Mouse (Mus musculus) left cerebral cortex, postnatal 36 days (tissue): ENCODE measurements around the gene Kif17. TPM values are rescaled to one million over a fixed set of nuclear protein-coding genes. Genes with fewer than 3 reads are reported as not detected.
"Not testable (repeated sequence)": the region's sequence is repeated elsewhere in the genome, so short reads cannot be mapped to it uniquely, and the experiment has no call there.

Experiments used
- DNase-seq, 2 experiments: peaks; one replicate each; pipeline ENCODE4 v3.0.0; 2021 to 2022; ENCODE audit warnings: low spot score in 2 of 2, mixed read lengths in 1 of 2
- intact Hi-C: fragments of 180-260 bp; cut with DNase I; formaldehyde crosslinking; loops from one replicate; pipeline ENCODE4 v1.15.1; 2025
- total RNA-seq, 2 experiments: library from RNA; stranded (reverse); gene quantifications; 2 replicates each; pipeline ENCODE4 v1.2.3; 2021

The Kif17 gene
- total RNA-seq, 2 experiments from 2014 or later, result 24.5 to 29.4 TPM

DNA sequence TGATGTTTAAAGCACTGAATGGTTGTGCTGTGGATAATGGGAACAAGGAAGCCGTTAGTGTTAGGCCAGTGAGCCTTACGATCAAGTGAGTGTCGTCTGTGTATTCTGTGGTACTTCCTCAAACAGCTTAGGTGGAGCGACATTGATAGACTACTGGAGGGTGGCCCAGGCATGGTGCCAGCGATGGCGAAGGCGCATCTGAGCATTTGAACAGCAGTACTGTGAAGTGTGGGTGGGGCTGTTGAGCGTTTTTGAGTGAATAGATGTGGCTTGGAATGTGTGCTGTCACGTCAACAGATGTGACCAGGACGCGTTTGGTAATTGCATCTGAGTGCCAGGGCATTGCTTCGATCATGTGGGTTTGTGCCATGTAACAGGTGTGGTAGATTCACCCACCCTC is 57.5 kb downstream of the Kif17 start:
- intact Hi-C loops, result no loop called here
- DNase-seq, result no peak

DNA sequence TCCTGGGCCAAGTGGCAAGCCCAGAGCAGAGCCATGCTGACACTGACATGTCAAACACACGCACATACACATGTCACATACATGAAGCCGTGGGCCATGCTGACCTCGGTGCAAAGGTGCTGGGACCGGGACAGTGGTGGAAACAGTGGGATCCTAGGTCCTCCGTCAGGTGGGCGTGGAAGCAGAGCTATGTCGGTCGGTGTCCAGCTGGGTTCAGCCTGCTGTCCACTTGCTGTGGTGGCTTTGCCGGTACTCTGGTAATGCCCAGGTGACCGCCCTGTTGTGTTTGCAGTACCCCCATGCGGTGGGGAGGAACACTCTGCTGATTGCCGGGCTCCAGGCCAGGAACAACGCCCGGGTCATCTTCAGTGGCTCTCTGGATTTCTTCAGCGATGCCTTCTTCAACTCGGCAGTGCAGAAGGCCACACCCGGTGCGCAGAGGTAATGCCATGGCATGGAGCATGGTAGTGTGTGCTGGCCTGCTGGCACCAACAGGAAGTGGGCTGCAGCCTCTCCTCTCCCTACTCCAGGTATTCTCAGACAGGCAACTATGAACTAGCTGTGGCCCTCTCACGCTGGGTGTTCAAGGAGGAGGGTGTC is 60.2 kb downstream of the Kif17 start:
- no peak for DNase-seq
- intact Hi-C loops, result no loop called here

DNA sequence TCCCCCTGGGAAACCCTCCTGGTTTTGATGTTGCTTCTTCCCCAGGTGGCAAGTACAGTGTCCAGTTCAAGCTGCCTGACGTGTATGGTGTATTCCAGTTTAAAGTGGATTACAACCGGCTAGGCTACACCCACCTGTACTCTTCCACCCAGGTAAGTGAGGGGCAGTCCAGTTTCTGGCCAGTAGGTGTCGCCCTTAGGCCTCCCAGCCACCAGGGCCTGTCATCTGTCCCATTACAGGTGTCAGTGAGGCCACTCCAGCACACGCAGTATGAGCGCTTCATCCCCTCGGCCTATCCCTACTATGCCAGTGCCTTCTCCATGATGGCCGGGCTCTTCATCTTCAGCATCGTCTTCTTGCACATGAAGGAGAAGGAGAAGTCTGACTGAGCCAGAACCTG is 61.4 kb downstream of the Kif17 start:
- intact Hi-C loops, result no loop called here
- no peak for DNase-seq

DNA sequence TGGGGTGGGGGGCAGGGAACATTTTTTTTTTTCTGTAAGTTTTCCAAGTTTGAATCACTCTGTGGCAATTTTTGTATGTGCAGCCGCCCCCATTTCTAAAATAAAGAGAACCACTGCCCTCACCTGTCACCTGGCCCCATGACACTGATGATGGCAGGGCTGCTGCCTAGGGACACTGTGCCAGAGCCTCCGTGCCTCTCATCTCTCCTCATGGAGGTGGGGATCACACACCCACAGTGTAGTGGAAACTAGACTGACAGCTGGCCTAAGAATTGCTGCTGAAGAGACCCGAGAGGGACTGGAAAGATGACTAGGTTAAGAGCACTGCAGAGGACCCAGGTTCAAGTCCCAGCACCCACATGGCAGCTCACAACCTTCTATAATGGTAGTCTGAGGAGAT is 61.9 kb downstream of the Kif17 start:
- DNase-seq, result no peak
- intact Hi-C loops, result no loop called here

DNA sequence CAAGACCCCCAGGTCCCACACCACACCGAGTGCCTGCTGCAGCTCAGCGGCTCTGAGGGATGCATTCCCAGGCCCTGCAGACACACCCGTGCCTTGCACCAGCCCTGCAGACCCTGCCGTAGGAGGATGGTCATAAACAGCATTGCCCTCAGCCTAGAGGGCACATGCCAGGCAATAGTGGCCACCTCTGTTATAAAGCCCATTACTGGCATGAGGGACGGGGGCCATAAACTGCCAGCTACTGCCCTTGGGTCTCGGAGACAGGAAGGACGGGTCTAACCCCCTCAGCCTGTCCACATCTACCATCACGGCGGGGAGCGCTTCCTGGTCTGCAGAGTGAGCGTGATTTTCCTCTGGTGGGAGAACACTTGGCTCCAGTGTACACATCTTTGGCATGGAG is 62.8 kb downstream of the Kif17 start:
- DNase-seq, result no peak
- intact Hi-C loops, result no loop called here

DNA sequence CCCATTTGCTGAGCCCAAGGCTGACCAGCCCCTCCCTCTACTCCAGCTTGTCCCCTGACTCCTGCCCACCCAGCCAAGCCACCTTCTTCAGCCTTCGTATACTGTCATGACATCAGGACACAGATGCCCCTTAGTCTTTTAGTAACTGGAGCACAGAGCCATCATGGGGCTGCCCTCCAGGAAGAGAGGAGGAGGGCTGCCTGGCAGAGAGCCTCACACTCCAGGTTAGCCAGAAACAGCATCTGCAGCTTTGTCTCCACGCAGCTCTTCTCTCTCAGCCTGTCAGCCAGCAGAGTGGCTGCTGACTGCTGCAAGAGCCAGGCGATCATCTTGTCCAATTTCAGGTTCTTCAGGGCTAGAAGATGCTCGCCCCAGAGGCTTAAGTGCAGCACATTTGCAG is 63.6 kb downstream of the Kif17 start:
- intact Hi-C loops, result no loop called here
- no peak for DNase-seq

DNA sequence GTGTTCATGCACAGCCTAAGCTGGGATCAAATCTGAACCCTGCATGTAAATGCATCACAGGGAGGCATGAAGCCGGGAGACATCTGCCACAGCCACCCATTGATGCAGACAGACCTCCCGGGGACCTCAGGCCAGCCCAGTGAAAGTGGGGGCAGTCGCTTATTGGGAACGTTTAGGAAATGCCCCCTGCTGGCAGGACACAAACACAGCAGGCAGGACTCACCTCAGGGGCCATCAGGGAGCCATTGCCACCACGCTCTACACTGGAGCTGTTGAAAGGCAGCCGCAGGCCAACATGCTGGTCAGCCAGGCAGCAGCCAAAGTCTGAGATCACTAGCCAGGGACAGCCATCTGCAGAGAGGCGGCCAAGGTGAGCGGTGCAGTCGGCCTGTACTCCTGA is 65.5 kb downstream of the Kif17 start:
- intact Hi-C loops, result no loop called here
- no peak for DNase-seq

DNA sequence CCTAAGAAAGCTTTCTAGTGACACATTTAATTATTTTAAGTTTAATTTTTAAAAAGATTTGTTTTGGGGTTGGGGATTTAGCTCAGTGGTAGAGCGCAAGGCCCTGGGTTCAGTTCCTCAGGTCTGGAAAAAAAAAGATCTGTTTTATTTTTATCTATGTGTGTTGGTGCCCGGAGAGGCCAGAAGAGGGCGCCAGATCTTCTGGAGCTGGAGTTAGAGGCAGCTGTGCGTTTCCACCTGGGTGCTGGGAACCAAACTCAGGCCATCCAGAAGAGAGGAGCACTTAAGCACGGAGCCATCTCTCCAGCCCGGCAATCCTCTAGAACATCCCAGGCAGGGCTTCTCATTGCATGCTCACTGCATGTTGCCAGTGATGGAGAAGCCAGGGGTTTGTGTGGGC is 66.1 kb downstream of the Kif17 start:
- intact Hi-C loops, result no loop called here

DNA sequence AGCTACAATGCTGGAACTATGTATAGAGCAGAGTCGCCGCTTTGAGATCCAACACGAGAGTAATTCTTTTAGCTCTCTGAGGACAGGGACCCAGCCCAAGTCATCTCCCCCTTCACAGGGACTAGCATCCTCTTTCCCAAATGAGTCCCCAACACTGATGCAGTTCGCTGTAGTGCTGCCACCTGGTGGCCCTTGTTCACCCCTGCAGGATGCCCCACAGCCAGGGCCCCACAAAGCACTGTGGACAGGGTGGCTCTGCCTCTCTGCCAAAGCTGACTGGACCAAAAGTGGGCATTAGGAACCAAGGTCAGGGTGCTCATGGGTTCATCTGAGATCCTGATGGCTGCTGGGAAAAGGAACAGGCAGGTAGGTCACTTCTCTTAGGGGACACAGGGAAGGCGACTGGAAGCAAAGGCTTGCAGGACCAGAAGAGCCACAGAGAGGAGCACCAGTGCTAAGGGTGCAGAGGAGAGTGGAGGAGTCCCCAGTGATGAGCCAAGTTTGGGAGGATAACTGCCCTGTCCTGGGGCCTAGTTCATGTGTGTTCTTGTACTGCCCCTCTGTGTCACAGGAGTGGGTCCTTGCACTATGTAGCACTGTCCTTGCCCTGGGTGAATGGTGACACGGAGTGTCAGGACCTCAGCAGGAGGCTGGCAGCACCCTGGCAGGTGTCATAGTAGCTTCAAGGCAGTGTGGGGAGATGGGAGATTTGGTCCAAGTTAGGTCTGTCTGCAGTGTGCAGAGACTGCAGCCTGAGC is 68.5 kb downstream of the Kif17 start:
- intact Hi-C loops, result loop anchor here (2.0 kb wide), 1 partner anchor 108 kb away; no protein-coding TSS in a partner anchor
- peak; percentile 46 to 59 for DNase-seq

More for the DNA sequence above, 66.1 kb downstream of the Kif17 start:
- DNase-seq, result no peak

DNA sequence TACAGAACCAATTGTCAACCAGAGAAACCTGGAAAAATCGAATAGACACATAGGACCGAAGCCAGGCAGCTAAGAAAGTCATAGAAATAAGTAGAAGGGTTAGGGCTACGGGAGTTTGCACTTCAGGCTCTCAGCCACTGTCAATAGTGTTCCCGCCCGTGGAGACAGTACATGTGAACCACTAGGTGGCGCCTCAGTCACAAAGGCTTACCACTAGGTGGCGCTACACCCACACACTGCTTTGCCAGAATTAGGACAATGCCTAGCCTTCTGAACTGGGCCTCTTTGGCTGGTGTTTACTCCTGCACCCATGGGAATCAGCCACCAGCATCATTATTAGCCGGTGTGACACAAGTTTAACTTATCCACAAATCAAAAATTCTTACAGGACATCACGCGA is 69.3 kb downstream of the Kif17 start:
- intact Hi-C loops, result loop anchor here (2.0 kb wide), 1 partner anchor 107 kb away; no protein-coding TSS in a partner anchor
- peak; percentile 81 to 82 for DNase-seq

DNA sequence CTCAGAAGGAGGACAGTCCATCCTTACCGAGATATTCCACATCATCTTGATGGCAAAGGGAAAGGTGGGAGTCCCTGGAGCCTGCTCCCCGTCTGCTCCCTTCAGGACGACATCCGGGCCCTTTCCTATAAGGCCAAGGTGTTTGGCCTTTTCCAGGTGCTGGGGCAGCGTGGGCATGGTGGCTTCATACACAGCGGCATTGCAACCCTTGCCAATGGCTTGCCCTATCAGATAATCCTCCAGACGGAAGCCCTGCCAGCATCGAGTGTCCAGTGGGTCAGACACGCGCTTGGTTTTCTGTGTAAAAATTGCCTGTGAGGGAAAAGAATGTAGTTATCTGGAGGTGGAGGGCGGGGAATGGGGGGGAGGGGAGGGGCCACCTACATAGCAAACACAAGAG is 70.5 kb downstream of the Kif17 start:
- DNase-seq, result no peak
- intact Hi-C loops, result no loop called here

DNA sequence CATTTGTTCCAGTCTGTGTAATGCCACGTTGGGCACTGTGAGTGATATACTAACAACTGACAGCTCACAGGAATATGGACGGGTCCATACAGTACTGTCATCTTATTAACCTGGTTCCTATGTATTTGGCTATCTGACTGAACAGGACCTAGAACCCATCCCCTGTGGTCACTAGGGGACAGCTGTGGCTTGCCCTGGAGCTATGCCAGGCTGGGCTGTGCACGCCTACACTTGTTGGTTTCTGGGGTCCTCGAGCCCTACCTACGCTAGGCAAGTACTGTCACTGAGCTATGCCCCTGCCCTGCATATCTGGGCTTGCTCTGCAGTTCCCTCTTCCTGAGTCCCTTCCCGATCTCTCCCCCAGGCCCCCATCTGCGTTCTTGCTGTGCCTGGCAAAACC is 71.3 kb downstream of the Kif17 start:
- intact Hi-C loops, result no loop called here
- no peak for DNase-seq

DNA sequence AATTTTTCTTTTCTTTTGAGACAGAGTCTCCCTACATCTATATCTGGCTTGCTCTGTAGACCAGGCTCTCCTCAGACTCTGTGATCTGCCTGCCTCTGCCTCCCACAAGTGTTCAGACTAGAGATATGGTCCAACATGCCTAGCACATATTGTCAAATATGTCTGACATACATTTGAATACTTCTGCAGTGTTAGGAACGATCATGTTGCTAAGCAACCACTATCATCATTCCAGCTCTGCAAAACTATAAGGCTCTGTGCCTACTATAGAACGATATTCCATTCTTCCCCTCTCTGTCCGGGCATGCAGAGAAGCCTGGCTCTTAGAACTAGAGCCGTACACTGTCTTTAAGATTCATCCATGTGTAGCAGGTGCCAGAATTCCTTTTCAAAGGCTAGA is 72.5 kb downstream of the Kif17 start:
- DNase-seq, result no peak
- intact Hi-C loops, result no loop called here

DNA sequence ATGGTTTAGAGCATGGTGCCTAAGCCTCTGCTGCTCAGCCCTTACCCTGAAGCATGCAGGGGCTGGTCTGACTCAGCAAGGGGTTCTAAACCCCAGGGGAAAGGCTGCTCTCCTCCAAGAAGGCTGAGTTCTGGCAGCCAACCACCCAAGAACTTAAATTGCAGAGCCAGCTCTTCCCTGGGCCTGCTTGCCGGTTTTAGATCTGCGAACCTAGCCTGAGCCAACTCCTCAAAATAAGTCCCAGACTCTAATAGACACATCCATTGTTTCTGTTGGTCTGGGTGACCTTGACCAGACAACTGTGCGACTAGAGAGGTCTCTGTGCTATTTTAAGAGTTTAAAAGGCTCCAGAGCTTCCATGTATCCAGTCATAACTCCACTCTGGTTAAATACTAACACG is 73.5 kb downstream of the Kif17 start:
- intact Hi-C loops, result no loop called here
- DNase-seq, result no peak

DNA sequence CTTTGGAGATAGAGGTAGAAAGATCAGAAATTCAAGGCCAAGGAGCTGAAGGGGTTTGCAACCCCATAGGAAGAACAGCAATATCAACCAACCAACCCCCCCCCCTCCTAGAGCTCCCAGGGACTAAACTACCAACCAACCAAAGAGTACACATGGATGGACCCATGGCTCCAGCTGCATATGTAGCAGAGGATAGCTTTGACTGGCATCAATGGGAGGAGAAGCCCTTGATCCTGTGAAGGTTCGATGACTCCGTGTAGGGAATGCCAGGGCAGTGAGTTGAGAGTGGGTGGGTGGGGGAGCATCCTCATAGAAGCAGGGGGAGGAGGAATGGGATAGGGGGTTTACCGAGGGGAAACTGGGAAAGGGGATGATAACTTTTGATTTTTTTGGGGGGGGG is 74.2 kb downstream of the Kif17 start:
- intact Hi-C loops, result no loop called here
- no peak for DNase-seq

DNA sequence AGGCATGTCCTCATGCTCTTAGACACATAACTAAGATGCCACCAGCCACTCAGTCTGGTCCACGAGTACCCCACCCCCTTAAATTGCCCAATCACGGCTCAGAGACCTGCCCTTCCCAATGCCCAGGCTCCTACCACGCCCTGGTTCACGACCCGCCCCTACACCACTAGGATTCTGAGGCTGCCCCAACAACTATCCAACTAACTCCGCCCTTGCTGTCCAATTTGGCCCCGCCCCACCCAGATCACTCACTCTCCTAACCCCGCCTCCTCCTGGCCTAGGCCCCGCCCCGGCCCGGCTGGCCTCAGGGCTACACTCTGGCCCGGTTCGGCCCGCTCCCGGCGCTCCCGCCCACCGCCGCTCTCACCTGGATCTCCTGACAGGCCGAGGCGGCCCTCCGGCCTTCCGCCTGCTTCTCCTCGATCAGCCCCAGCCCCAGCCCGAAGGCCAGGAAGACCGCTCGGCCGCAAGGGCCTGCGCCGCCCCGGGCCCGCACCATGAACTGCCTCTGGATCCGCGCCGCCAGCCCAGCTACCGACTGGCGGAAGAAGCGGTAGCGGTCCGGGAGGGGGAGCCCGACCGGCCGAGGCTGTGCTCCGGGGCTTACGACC is 75.3 kb downstream of the Kif17 start:
- peak; percentile 89 to 91 for DNase-seq
- intact Hi-C loops, result loop anchor here (2.0 kb wide), 1 partner anchor 53 kb away; no protein-coding TSS in a partner anchor

DNA sequence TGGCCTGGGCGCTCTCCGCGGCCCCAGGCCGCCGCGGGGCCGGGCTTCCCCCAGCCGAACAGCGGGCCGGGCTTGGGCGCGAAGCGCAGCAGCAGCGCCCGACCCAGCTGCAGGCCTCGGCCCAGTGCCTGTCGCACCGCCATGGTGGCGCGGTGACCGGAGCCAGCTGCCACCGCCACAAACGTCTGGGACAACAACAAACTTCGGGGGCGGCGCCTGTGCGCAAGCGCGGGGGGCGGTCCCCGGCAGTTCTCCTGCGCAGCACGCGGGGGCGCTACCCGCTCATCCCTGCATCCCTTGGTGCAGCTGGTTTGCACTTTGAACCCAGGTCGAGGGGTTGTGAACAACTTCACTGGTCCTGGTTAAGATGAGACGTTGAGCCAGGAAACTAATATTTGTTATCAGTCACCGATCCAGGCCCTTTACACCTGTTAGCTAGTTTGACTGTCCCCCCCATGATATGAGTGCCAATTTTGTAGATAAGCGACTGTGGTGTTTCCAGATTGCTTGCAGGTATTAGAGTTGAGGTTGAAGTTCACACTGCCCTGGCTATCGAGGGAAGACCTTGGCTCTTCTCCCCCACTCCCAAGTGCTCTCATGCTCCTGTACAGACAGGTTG is 76.0 kb downstream of the Kif17 start, which contains the start of gene Pink1:
TSS of gene Pink1 (minus strand) at position 231 of the 619 bp plus-strand sequence.
- intact Hi-C loops, result loop anchor here (2.0 kb wide), 1 partner anchor 53 kb away; no protein-coding TSS in a partner anchor
- DNase-seq, result peak; percentile 91 to 92

DNA sequence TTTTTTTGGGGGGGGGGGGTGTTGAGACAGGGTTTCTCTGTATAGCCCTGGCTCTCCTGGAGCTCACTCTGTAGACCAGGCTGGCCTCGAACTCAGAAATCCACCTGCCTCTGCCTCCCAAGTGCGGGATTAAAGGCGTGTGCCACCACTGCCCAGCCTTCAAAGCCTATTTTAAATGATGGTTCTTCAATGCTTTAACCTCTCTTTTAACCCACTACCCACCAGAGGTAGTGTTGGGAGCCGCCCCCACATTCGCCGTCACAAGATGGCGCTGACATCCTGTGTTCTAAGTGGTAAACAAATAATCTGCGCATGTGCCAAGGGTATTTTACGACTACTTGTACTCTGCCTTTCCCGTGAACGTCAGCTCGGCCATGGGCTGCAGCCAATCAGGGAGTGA is 76.9 kb downstream of the Kif17 start:
- not testable (repeated sequence) for DNase-seq
- intact Hi-C loops, result loop anchor here (2.0 kb wide), 1 partner anchor 52 kb away; no protein-coding TSS in a partner anchor

DNA sequence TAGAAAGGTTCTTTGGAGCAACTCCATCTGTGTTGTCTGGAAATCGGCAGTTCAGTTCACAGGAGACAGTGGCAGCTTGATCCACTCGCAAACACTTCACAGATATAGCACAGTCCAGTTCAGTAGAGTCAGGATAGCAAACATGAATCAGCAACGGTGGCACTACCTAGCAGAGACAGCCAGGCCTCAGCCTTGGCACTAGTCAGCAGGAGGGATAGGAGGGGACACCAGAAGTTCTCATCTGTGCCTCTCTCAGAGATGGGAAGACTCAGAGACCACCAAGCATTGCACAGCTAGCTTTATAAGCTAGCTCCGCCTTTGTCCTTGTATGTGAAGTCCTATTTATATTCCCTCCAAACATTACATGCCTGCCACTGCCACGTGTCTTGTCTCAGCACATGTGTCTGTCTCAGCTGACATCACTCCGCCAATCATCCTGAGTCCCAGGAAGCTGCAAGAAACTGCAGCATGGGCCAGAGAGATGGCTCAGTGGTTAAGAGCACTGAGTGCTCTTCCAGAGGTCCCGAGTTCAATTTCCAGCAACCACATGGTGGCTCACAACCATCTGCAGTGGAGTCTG is 77.7 kb downstream of the Kif17 start:
- intact Hi-C loops, result loop anchor here (2.0 kb wide), 1 partner anchor 51 kb away; no protein-coding TSS in a partner anchor
- DNase-seq, result no peak

DNA sequence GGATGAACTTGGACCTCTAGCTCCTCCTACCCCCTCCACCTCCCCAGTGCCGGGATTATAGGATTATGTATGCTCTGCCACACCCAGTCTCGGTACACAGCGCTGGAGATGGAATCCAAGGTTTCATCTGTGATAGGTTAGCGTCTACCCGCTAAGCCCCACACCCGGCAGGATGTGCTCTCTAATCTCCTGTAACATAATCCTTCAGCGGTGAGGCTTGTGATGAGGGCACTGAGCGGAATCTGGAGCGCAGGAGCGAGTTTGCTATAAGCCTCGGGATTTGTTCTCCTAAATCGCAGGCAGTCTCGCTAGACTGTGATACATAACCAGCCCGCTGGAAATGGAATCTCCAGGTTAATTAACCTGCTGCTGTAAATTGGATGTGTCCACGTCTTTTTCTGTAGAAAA is 80.0 kb downstream of the Kif17 start:
- no peak for DNase-seq
- intact Hi-C loops, result no loop called here
